Mouse (Mus musculus) CH12.LX (cell line): Measurements from ENCODE around the gene Ttc16. TPM values are rescaled to one million over a fixed set of nuclear protein-coding genes. Genes with fewer than 3 reads are reported as not detected.

Source experiments
- DNase-seq: peaks from one replicate; pipeline ENCODE4 v3.0.0-alpha.2; 2013; ENCODE audit errors: extremely low read depth
- H3K27ac ChIP-seq: 2 replicates; pipeline ENCODE4 v1.5.1; 2012; ENCODE audit warnings: low read depth, mild to moderate bottlenecking, control low read depth, moderate library complexity; ENCODE audit not compliant: insufficient read depth
- H3K27me3 ChIP-seq: replicated peaks from 2 replicates; pipeline ENCODE3; 2012; ENCODE audit warnings: inconsistent platforms
- H3K36me3 ChIP-seq, 2 experiments: replicated peaks in 1 of 2; 2 replicates each; pipeline versions ENCODE3 to v1.6.1; 2012; ENCODE audit warnings: inconsistent platforms in 1 of 2, low read length in 1 of 2, mild to moderate bottlenecking in 1 of 2, mixed read lengths in 1 of 2, moderate library complexity in 1 of 2; ENCODE audit not compliant: control insufficient read depth in 1 of 2, insufficient read depth in 1 of 2
- H3K4me1 ChIP-seq, 2 experiments: 2 replicates each; pipeline ENCODE4 v1.6.1; 2012; ENCODE audit warnings: inconsistent platforms in 1 of 2, moderate library complexity in 1 of 2; ENCODE audit not compliant: insufficient read depth in 2 of 2, control insufficient read depth in 1 of 2
- H3K4me2 ChIP-seq: 2 replicates; pipeline ENCODE4 v1.6.1; 2012; ENCODE audit warnings: low read depth, mild to moderate bottlenecking, control low read depth; ENCODE audit not compliant: poor library complexity, insufficient read depth, severe bottlenecking
- H3K4me3 ChIP-seq, 3 experiments: fragments of 150-350 bp in 1 of 3; sonication (generic) in 1 of 3; replicated peaks in 1 of 3; 2 replicates each; pipeline versions ENCODE3 to v1.5.1; 2011 to 2012; ENCODE audit warnings: low read depth in 2 of 3, low read length in 2 of 3, mild to moderate bottlenecking in 2 of 3, moderate library complexity in 2 of 3, control low read depth in 1 of 3, improper control_type of control experiment in 1 of 3, inconsistent platforms in 1 of 3, mixed read lengths in 1 of 3; ENCODE audit not compliant: poor library complexity in 1 of 3
- H3K79me2 ChIP-seq: replicated peaks from 2 replicates; pipeline ENCODE4 v1.6.1; 2012; ENCODE audit warnings: mild to moderate bottlenecking, moderate library complexity; ENCODE audit not compliant: control insufficient read depth, poor library complexity, insufficient read depth, severe bottlenecking; ENCODE audit errors: extremely low read depth
- H3K9ac ChIP-seq: 2 replicates; pipeline ENCODE4 v1.6.1; 2012; ENCODE audit warnings: low read depth, mild to moderate bottlenecking, control low read depth, moderate library complexity; ENCODE audit not compliant: insufficient read depth
- H3K9me3 ChIP-seq: replicated peaks from 2 replicates; pipeline ENCODE3; 2012; ENCODE audit warnings: low read length, inconsistent platforms, mixed read lengths
- CHD1 ChIP-seq: IDR thresholded peaks from 2 replicates; pipeline ENCODE4 v1.6.1; 2012; ENCODE audit warnings: low read depth, low read length, improper control_type of control experiment, inconsistent platforms
- CHD2 ChIP-seq: IDR thresholded peaks from 2 replicates; pipeline ENCODE4 v1.6.1; 2011; ENCODE audit warnings: low read length, improper control_type of control experiment
- CTCF ChIP-seq, 2 experiments: IDR thresholded peaks in 1 of 2; conservative IDR thresholded peaks in 1 of 2; 2 replicates each; pipeline ENCODE4 v1.5.1; 2011 to 2012; ENCODE audit warnings: low read depth in 2 of 2, low read length in 2 of 2, improper control_type of control experiment in 1 of 2, inconsistent platforms in 1 of 2, mild to moderate bottlenecking in 1 of 2, moderate library complexity in 1 of 2
- E2F4 ChIP-seq: IDR thresholded peaks from 2 replicates; pipeline ENCODE4 v1.6.1; 2011; ENCODE audit warnings: low read depth, low read length, improper control_type of control experiment; ENCODE audit not compliant: insufficient replicate concordance
- EP300 ChIP-seq: IDR thresholded peaks from 2 replicates; pipeline ENCODE4 v1.6.1; 2011; ENCODE audit warnings: low read length, improper control_type of control experiment
- ETS1 ChIP-seq: conservative IDR thresholded peaks from 2 replicates; pipeline ENCODE4 v1.6.1; 2012; ENCODE audit warnings: low read depth, mild to moderate bottlenecking, inconsistent platforms, low read length, improper control_type of control experiment, moderate library complexity
- HCFC1 ChIP-seq: IDR thresholded peaks from 2 replicates; pipeline ENCODE4 v1.6.1; 2012; ENCODE audit warnings: low read depth, mild to moderate bottlenecking, inconsistent platforms, low read length, improper control_type of control experiment
- IRF4 ChIP-seq: IDR thresholded peaks from 2 replicates; pipeline ENCODE4 v1.6.1; 2014; ENCODE audit warnings: low read depth, mild to moderate bottlenecking, inconsistent platforms, low read length, improper control_type of control experiment
- JUND ChIP-seq: conservative IDR thresholded peaks from 2 replicates; pipeline ENCODE4 v1.6.1; 2011; ENCODE audit warnings: low read depth, low read length, improper control_type of control experiment
- MAFK ChIP-seq: IDR thresholded peaks from 2 replicates; pipeline ENCODE4 v1.6.1; 2011; ENCODE audit warnings: low read length, improper control_type of control experiment; ENCODE audit not compliant: insufficient replicate concordance
- MYC ChIP-seq: IDR thresholded peaks from 2 replicates; pipeline ENCODE4 v1.6.1; 2011; ENCODE audit warnings: low read depth, mild to moderate bottlenecking, improper control_type of control experiment, low read length
- RAD21 ChIP-seq: IDR thresholded peaks from 2 replicates; pipeline ENCODE4 v1.6.1; 2011; ENCODE audit warnings: low read depth, mild to moderate bottlenecking, low read length, improper control_type of control experiment, moderate library complexity
- TCF12 ChIP-seq: IDR thresholded peaks from 2 replicates; pipeline ENCODE4 v1.6.1; 2014; ENCODE audit warnings: low read depth, mild to moderate bottlenecking, inconsistent platforms, low read length, improper control_type of control experiment
- UBTF ChIP-seq: IDR thresholded peaks from 2 replicates; pipeline ENCODE4 v1.6.1; 2012; ENCODE audit warnings: low read depth, mild to moderate bottlenecking, inconsistent platforms, low read length, improper control_type of control experiment, moderate library complexity
- USF2 ChIP-seq: conservative IDR thresholded peaks from 2 replicates; pipeline ENCODE4 v1.6.1; 2011; ENCODE audit warnings: low read depth, low read length, improper control_type of control experiment
- dilution Hi-C: fragments of 300-500 bp; cut with MboI; formaldehyde crosslinking; loops from 2 replicates; pipeline ENCODE4 v1.14.3; 2020; ENCODE audit warnings: low sequenced_read_pairs; ENCODE audit not compliant: extremely low pct_unique_long_range_greater_than_20kb, extremely low pct_ligation_motif_present
- in situ Hi-C: fragments of 300-500 bp; cut with MboI; formaldehyde crosslinking; loops from 3 replicates; pipeline ENCODE4 v1.14.3; 2019; ENCODE audit warnings: low sequenced_read_pairs, low pct_ligation_motif_present, low pct_unique_long_range_greater_than_20kb, mixed read lengths
- polyA plus RNA-seq: library from polyadenylated mRNA; unstranded; fragments of >175 nt; gene quantifications from 2 replicates; pipeline ENCODE4 v1.2.1, GENCODE M21; 2012; ENCODE audit warnings: low read depth; ENCODE audit not compliant: insufficient read length
- total RNA-seq, 2 experiments: library from RNA; depleted of rRNA; stranded (reverse); fragments of 300-350 nt in 1 of 2; fragments of >200 nt in 1 of 2; gene quantifications; 2 replicates each; pipeline ENCODE4 v1.2.3; 2012 to 2014

The Ttc16 gene
- total and polyA plus RNA-seq, 3 experiments = 0.11 to 0.81 (median 0.24) TPM

DNA sequence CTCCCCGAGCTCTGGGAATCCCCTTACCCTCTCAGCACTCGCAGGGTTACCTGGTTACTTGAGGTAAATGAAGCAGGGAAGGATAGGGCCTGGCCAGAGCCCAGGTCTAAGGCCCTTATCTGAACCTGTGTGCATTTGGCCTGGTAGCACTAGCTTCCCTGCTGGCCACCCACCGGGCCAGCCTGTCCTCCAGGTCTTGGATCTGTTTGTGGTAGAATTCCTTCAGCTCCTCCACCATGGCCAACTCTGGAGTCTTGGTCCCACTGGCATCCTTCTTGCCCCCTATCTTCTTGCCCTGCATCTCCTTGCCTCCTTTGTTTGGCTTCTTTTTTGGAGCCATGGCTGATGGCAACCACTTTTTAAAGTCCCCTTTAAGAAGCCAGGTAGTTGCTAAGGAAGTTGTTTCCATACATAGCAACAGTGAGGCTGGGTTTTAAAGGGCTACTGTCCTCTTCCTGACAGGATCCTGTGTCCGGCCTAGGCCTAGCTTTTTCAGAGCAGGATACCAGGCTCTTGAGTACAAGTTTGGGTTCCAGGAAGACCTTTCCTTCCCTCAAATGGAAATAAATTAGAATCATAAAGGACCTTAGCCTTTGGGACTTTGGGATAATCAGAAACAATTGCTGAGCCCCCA lies 8.7 kb upstream of the Ttc16 start, which contains the start of gene Cfap157:
TSS of gene Cfap157 (minus strand) at position 381 of the 634 bp plus-strand sequence.
- H3K79me2 ChIP-seq = no peaks in the 10 kb centered on the region
- H3K27ac ChIP-seq = no peak within 1 kb of the TSS
- dilution Hi-C loops (no loop called here), in situ Hi-C loops (no loop called here)
- no peak within 1 kb of the TSS for H3K4me2 ChIP-seq
- DNase-seq = no peak
- H3K9me3 ChIP-seq = no peaks in the 10 kb centered on the region
- no peak for TF ChIP-seq IRF4
- TF ChIP-seq ETS1 = no peak
- TF ChIP-seq E2F4 = no peak
- no peak for TF ChIP-seq USF2
- TF ChIP-seq EP300 = no peak
- no peak for TF ChIP-seq JUND
- TF ChIP-seq MYC = no peak
- no peak for TF ChIP-seq MAFK
- no peak within 1 kb of the TSS for H3K9ac ChIP-seq
- no peak within 1 kb of the TSS for H3K4me3 ChIP-seq
- peaks cover 0 to 9% of the 10 kb centered on the region in 2 experiments for H3K36me3 ChIP-seq
- no peaks in the 10 kb centered on the region for H3K27me3 ChIP-seq
- peaks cover 0 to 38% of the 10 kb centered on the region in 2 experiments; a peak in 2 of 4 replicates for H3K4me1 ChIP-seq

DNA sequence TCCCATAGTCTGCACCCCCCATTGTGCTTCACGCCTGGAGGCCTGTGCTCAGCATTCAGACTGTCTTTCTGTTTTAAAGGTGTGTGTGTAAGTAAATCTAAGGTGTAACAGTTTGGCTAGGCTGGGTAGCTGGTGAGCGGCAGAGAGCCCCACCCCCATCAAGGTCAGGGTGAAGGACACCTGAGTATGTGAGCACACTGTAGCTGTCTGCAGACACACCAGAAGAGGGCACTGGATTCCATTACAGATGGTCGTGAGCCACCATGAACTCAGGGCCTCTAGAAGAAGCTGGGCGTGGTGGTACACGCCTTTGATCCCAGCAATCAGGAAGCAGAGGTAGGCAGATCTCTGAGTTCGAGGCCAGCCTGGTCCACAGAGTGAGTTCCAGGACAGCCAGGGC lies 6.3 kb upstream of the Ttc16 start:
- Histone ChIP-seq H3K27ac (no peak overlapping the region), H3K27me3 (no peaks in the 10 kb centered on the region), H3K79me2 (no peaks in the 10 kb centered on the region), H3K4me3 (no peak overlapping the region), H3K4me2 (no peak overlapping the region)
- TF ChIP-seq CTCF (conservative IDR thresholded peaks at IDR 0.05 in 1 of 2, IDR thresholded peaks at IDR 0.05 in 1 of 2; ENCODE audit: low read depth in 2 of 2, low read length in 2 of 2) = 0 out of 4 replicates have a peak, but pooled peaks of 1 of the 2 experiments have one; percentile 0
- no peak for TF ChIP-seq HCFC1
- TF ChIP-seq, all 38 proteins: peak for 1
- H3K36me3 ChIP-seq = peaks cover 0 to 23% of the 10 kb centered on the region in 2 experiments
- H3K4me1 ChIP-seq = peaks cover 0 to 38% of the 10 kb centered on the region in 2 experiments; a peak in 2 of 4 replicates
- dilution Hi-C loops (no loop called here), in situ Hi-C loops (no loop called here)
- no peak overlapping the region for H3K9ac ChIP-seq
- no peaks in the 10 kb centered on the region for H3K9me3 ChIP-seq
- no peak for DNase-seq

- Histone ChIP-seq H3K36me3 (peaks cover 0 to 23% of the 10 kb centered on the region in 2 experiments), H3K4me1 (peaks cover 6 to 43% of the 10 kb centered on the region in 2 experiments), H3K4me2 (no peak overlapping the region), H3K79me2 (no peaks in the 10 kb centered on the region), H3K9me3 (no peaks in the 10 kb centered on the region), H3K9ac (no peak overlapping the region), H3K4me3 (no peak overlapping the region), H3K27me3 (no peaks in the 10 kb centered on the region), H3K27ac (no peak overlapping the region)
- TF ChIP-seq RAD21 (no peak), CHD2 (no peak), CHD1 (no peak), UBTF (no peak), HCFC1 (no peak), TCF12 (no peak)
- dilution Hi-C loops = no loop called here
- DNase-seq = no peak
- in situ Hi-C loops = loop anchor here (5.0 to 10.0 kb wide), 2 partner anchors 73 to 155 kb away; no protein-coding TSS in a partner anchor
Observed at GRCm38 (mm10) chr2:32779714-32780113, 4.3 kb upstream of the Ttc16 start.
